Mouse (Mus musculus): ENCODE results near the gene Mrpl12.
A peak's percentile ranks its signal among the peaks of the same experiment; 100 is the strongest.

The Mrpl12 gene

GRCm38 (mm10) chr11:120483448-120483934 is 922 bp upstream of the Mrpl12 start:
- DNase-seq, result no peak

GRCm38 (mm10) chr11:120485251-120485650 is 838 bp downstream of the Mrpl12 start:
- DNase-seq, result peak; percentile 73

GRCm38 (mm10) chr11:120488516-120488915 is 4.1 kb downstream of the Mrpl12 start:
- no peak for DNase-seq

GRCm38 (mm10) chr11:120489054-120489761 is 4.8 kb downstream of the Mrpl12 start:
- DNase-seq, result peak; percentile 96

GRCm38 (mm10) chr11:120490291-120491046 is 6.1 kb downstream of the Mrpl12 start:
- DNase-seq, result no peak

- DNase-seq, result peak; percentile 95
Observed at GRCm38 (mm10) chr11:120491317-120492023, 7.1 kb downstream of the Mrpl12 start, which contains the start of gene Slc25a10. Gene Slc25a10 (plus strand): TSS chr11:120491840.

GRCm38 (mm10) chr11:120492024-120492877 is 7.8 kb downstream of the Mrpl12 start:
- DNase-seq, result peak; percentile 71

- DNase-seq, result no peak
Observed at GRCm38 (mm10) chr11:120492878-120493203, 8.4 kb downstream of the Mrpl12 start.

- no peak for DNase-seq
Observed at GRCm38 (mm10) chr11:120493351-120493750, 8.9 kb downstream of the Mrpl12 start.

GRCm38 (mm10) chr11:120493911-120494310 is 9.5 kb downstream of the Mrpl12 start:
- no peak for DNase-seq

GRCm38 (mm10) chr11:120497436-120497835 is 13.0 kb downstream of the Mrpl12 start:
- no peak for DNase-seq

GRCm38 (mm10) chr11:120498226-120498625 is 13.8 kb downstream of the Mrpl12 start:
- no peak for DNase-seq

- DNase-seq, result no peak
Observed at GRCm38 (mm10) chr11:120498891-120499290, 14.5 kb downstream of the Mrpl12 start.

GRCm38 (mm10) chr11:120499894-120500293 is 15.5 kb downstream of the Mrpl12 start:
- no peak for DNase-seq

GRCm38 (mm10) chr11:120500357-120500756 is 15.9 kb downstream of the Mrpl12 start:
- DNase-seq, result peak; percentile 95

GRCm38 (mm10) chr11:120501018-120501417 is 16.6 kb downstream of the Mrpl12 start:
- DNase-seq, result no peak

GRCm38 (mm10) chr11:120501701-120502100 is 17.3 kb downstream of the Mrpl12 start:
- no peak for DNase-seq

GRCm38 (mm10) chr11:120505661-120506060 is 21.2 kb downstream of the Mrpl12 start:
- DNase-seq, result no peak

- DNase-seq, result no peak
Observed at GRCm38 (mm10) chr11:120506899-120507298, 22.5 kb downstream of the Mrpl12 start.

GRCm38 (mm10) chr11:120507611-120508289 is 23.3 kb downstream of the Mrpl12 start:
- DNase-seq, result no peak

- no peak for DNase-seq
Observed at GRCm38 (mm10) chr11:120508290-120508870, 24.0 kb downstream of the Mrpl12 start.

Data from kidney, adult 11 months (tissue).